Mouse (Mus musculus) limb, embryonic 11.5 days (tissue): ENCODE data around the gene Gm128. TPM values are rescaled to one million over a fixed set of nuclear protein-coding genes. Genes with fewer than 3 reads are reported as not detected.

ENCODE experiments used
- ATAC-seq: fragments of 200-750 bp; cut with Nextera tagmentation; 2 replicates; pipeline ENCODE4 v1.8.0; 2017; ENCODE audit warnings: low read depth; ENCODE audit not compliant: insufficient number of reproducible peaks, low FRiP score, low TSS enrichment
- DNase-seq: peaks from one replicate; pipeline ENCODE4 v3.0.0-alpha.2; 2015; ENCODE audit warnings: low spot score
- H3K27ac ChIP-seq: fragments of 300-500 bp; sonication (generic); replicated peaks from 2 replicates; pipeline ENCODE4 v1.5.1; 2014; ENCODE audit warnings: low read depth, mild to moderate bottlenecking, low read length
- H3K27me3 ChIP-seq: fragments of 300-500 bp; sonication (generic); 2 replicates; pipeline ENCODE4 v1.6.1; 2014; ENCODE audit warnings: mild to moderate bottlenecking, low read length, mixed read lengths; ENCODE audit not compliant: control insufficient read depth, insufficient read depth
- H3K36me3 ChIP-seq: fragments of 300-500 bp; sonication (generic); 2 replicates; pipeline ENCODE4 v1.6.1; 2014; ENCODE audit warnings: mild to moderate bottlenecking, low read length, moderate library complexity, mixed read lengths; ENCODE audit not compliant: control insufficient read depth, insufficient read depth
- H3K4me1 ChIP-seq: fragments of 300-500 bp; sonication (generic); 2 replicates; pipeline ENCODE4 v1.6.1; 2014; ENCODE audit warnings: low read length, mixed read lengths; ENCODE audit not compliant: control insufficient read depth, insufficient read depth
- H3K4me2 ChIP-seq: fragments of 300-500 bp; sonication (generic); 2 replicates; pipeline ENCODE4 v1.6.1; 2014; ENCODE audit warnings: low read depth, mild to moderate bottlenecking, moderate library complexity; ENCODE audit not compliant: severe bottlenecking
- H3K4me3 ChIP-seq: fragments of 300-500 bp; sonication (generic); 2 replicates; pipeline ENCODE4 v1.5.1; 2014; ENCODE audit warnings: low read depth, low read length
- H3K9ac ChIP-seq: fragments of 300-500 bp; sonication (generic); 2 replicates; pipeline ENCODE4 v1.6.1; 2014; ENCODE audit warnings: mild to moderate bottlenecking, low read length
- H3K9me3 ChIP-seq: fragments of 300-500 bp; sonication (generic); 2 replicates; pipeline ENCODE4 v1.6.1; 2016; ENCODE audit warnings: low read length; ENCODE audit not compliant: control insufficient read depth
- WGBS: fragments of 180-500 bp; shearing (Covaris S2); extraction: QIAGEN DNeasy Blood & Tissue Kit; methylation state at CpG from one replicate; pipeline ENCODE4 v1.1.7; 2014; 5-methylcytosine and 5-hydroxymethylcytosine counted together
- polyA plus RNA-seq: library from polyadenylated mRNA; unstranded; fragments of >200 nt; fragmentation: Nextera tagmentation; extraction: Ambion mirVana; gene quantifications from 2 replicates; pipeline ENCODE4 v1.2.1, GENCODE M21; 2014

The Gm128 gene
- polyA plus RNA-seq, 1 experiment from 2014 or later: 0.53 TPM

GRCm38 (mm10) chr3:95208286-95208685, 33.1 kb downstream of the Gm128 start:
- Histone ChIP-seq H3K4me3 (no peak overlapping the region), H3K9ac (no peak overlapping the region), H3K27ac (no peak overlapping the region), H3K36me3 (peaks cover 10% of the 10 kb centered on the region; the same call in 1 of the 2 replicates), H3K4me2 (no peak overlapping the region), H3K27me3 (no peaks in the 10 kb centered on the region), H3K4me1 (no peaks in the 10 kb centered on the region), H3K9me3 (no peaks in the 10 kb centered on the region)
- WGBS: 88% methylated on average over 4 of the region's 4 CpGs
- no peak for ATAC-seq
- DNase-seq: no peak

GRCm38 (mm10) chr3:95203880-95204279, 37.5 kb downstream of the Gm128 start:
- DNase-seq: no peak
- H3K9ac ChIP-seq: no peak overlapping the region
- 93% methylated on average over 6 of the region's 6 CpGs for WGBS

GRCm38 (mm10) chr3:95200562-95200961, 40.8 kb downstream of the Gm128 start:
- ATAC-seq: no peak
- no peaks in the 10 kb centered on the region for H3K27me3 ChIP-seq

More at GRCm38 (mm10) chr3:95203880-95204279, 37.5 kb downstream of the Gm128 start:
- Histone ChIP-seq H3K27me3 (no peaks in the 10 kb centered on the region), H3K4me1 (no peaks in the 10 kb centered on the region), H3K27ac (no peak overlapping the region), H3K36me3 (peaks cover 18% of the 10 kb centered on the region; the same call in 1 of the 2 replicates), H3K4me3 (no peak overlapping the region), H3K9me3 (no peaks in the 10 kb centered on the region), H3K4me2 (no peak overlapping the region)
- no peak for ATAC-seq

GRCm38 (mm10) chr3:95200132-95200531, 41.3 kb downstream of the Gm128 start:
- H3K9ac ChIP-seq: no peak overlapping the region
- no peak overlapping the region for H3K4me2 ChIP-seq
- 89% methylated on average over 7 of the region's 7 CpGs for WGBS
- DNase-seq (no peak), ATAC-seq (no peak)
- H3K9me3 ChIP-seq: no peaks in the 10 kb centered on the region
- no peak overlapping the region for H3K4me3 ChIP-seq
- no peak overlapping the region for H3K27ac ChIP-seq
- peaks cover 20% of the 10 kb centered on the region; the same call in 1 of the 2 replicates for H3K36me3 ChIP-seq
- no peaks in the 10 kb centered on the region for H3K4me1 ChIP-seq
- H3K27me3 ChIP-seq: no peaks in the 10 kb centered on the region

More at GRCm38 (mm10) chr3:95200562-95200961, 40.8 kb downstream of the Gm128 start:
- Histone ChIP-seq H3K27ac (no peak overlapping the region), H3K4me2 (no peak overlapping the region), H3K9me3 (no peaks in the 10 kb centered on the region), H3K36me3 (peaks cover 19% of the 10 kb centered on the region; the same call in 1 of the 2 replicates), H3K4me3 (no peak overlapping the region), H3K9ac (no peak overlapping the region), H3K4me1 (no peaks in the 10 kb centered on the region)
- DNase-seq: no peak
- 77% methylated on average over 2 of the region's 2 CpGs for WGBS

GRCm38 (mm10) chr3:95199101-95199500, 42.3 kb downstream of the Gm128 start:
- Histone ChIP-seq H3K36me3 (peaks cover 22% of the 10 kb centered on the region; the same call in 1 of the 2 replicates), H3K4me3 (no peak overlapping the region), H3K9ac (no peak overlapping the region), H3K4me1 (no peaks in the 10 kb centered on the region), H3K27me3 (no peaks in the 10 kb centered on the region), H3K27ac (no peak overlapping the region), H3K4me2 (no peak overlapping the region), H3K9me3 (no peaks in the 10 kb centered on the region)
- DNase-seq: no peak
- no peak for ATAC-seq
- WGBS: 78% methylated on average over 1 of the region's 1 CpGs

- H3K9me3 ChIP-seq: no peaks in the 10 kb centered on the region
- ATAC-seq (no peak), DNase-seq (no peak)
- H3K4me2 ChIP-seq: no peak overlapping the region
- H3K4me1 ChIP-seq: no peaks in the 10 kb centered on the region
- WGBS: 94% methylated on average over 2 of the region's 2 CpGs
- no peak overlapping the region for H3K9ac ChIP-seq
- peaks cover 14% of the 10 kb centered on the region; the same call in 1 of the 2 replicates for H3K36me3 ChIP-seq
- no peaks in the 10 kb centered on the region for H3K27me3 ChIP-seq
- H3K4me3 ChIP-seq: no peak overlapping the region
- no peak overlapping the region for H3K27ac ChIP-seq
Observed at GRCm38 (mm10) chr3:95195772-95196171, 45.6 kb downstream of the Gm128 start.

- no peak for DNase-seq
- H3K9me3 ChIP-seq: no peaks in the 10 kb centered on the region
- WGBS: 84% methylated on average over 6 of the region's 6 CpGs
- H3K27me3 ChIP-seq: no peaks in the 10 kb centered on the region
- no peak overlapping the region for H3K27ac ChIP-seq
- H3K36me3 ChIP-seq: peaks cover 12% of the 10 kb centered on the region; the same call in 1 of the 2 replicates
- H3K4me2 ChIP-seq: no peak overlapping the region
- H3K4me3 ChIP-seq: no peak overlapping the region
- H3K9ac ChIP-seq: no peak overlapping the region
- no peak for ATAC-seq
- no peaks in the 10 kb centered on the region for H3K4me1 ChIP-seq
Observed at GRCm38 (mm10) chr3:95194721-95195135, 46.7 kb downstream of the Gm128 start.
